Mouse (Mus musculus) hindbrain, embryonic 13.5 days (tissue): ENCODE data around the gene Atg4d. TPM values are rescaled to one million over a fixed set of nuclear protein-coding genes. Genes with fewer than 3 reads are reported as not detected.
"Not testable (repeated sequence)": the region's sequence is repeated elsewhere in the genome, so short reads cannot be mapped to it uniquely, and the experiment has no call there.

Experiments used
- ATAC-seq: fragments of 200-750 bp; cut with Nextera tagmentation; 2 replicates; pipeline ENCODE4 v1.8.0; 2017; ENCODE audit warnings: moderate TSS enrichment; ENCODE audit not compliant: low FRiP score
- H3K27ac ChIP-seq: fragments of 300-500 bp; sonication (generic); 2 replicates; pipeline ENCODE4 v1.5.1; 2015; ENCODE audit warnings: inconsistent platforms, mild to moderate bottlenecking, moderate library complexity
- H3K27me3 ChIP-seq: fragments of 300-500 bp; sonication (generic); 2 replicates; pipeline ENCODE4 v1.6.1; 2015; ENCODE audit warnings: mild to moderate bottlenecking, inconsistent platforms
- H3K36me3 ChIP-seq: fragments of 300-500 bp; sonication (generic); 2 replicates; pipeline ENCODE4 v1.6.1; 2015; ENCODE audit warnings: mild to moderate bottlenecking, inconsistent platforms
- H3K4me1 ChIP-seq: fragments of 300-500 bp; sonication (generic); replicated peaks from 2 replicates; pipeline ENCODE4 v1.6.1; 2015; ENCODE audit warnings: inconsistent platforms
- H3K4me2 ChIP-seq: fragments of 300-500 bp; sonication (generic); 2 replicates; pipeline ENCODE4 v1.6.1; 2015; ENCODE audit warnings: inconsistent platforms, mild to moderate bottlenecking, moderate library complexity
- H3K4me3 ChIP-seq: fragments of 300-500 bp; sonication (generic); 2 replicates; pipeline ENCODE4 v1.5.1; 2015; ENCODE audit warnings: mild to moderate bottlenecking, inconsistent platforms
- H3K9ac ChIP-seq: fragments of 300-500 bp; sonication (generic); 2 replicates; pipeline ENCODE4 v1.6.1; 2015; ENCODE audit warnings: mild to moderate bottlenecking, inconsistent platforms
- H3K9me3 ChIP-seq: fragments of 300-500 bp; sonication (generic); 2 replicates; pipeline ENCODE4 v1.6.1; 2016; ENCODE audit warnings: inconsistent platforms
- WGBS: fragments of 180-500 bp; shearing (Covaris S2); methylation state at CpG from one replicate; pipeline ENCODE4 v1.1.7; 2015; 5-methylcytosine and 5-hydroxymethylcytosine counted together
- polyA plus RNA-seq: library from polyadenylated mRNA; unstranded; fragments of >200 nt; fragmentation: Nextera tagmentation; extraction: Ambion mirVana; gene quantifications from 2 replicates; pipeline ENCODE4 v1.2.1, GENCODE M21; 2015

The Atg4d gene
- polyA plus RNA-seq, 1 experiment from 2014 or later, result 51.8 TPM

DNA sequence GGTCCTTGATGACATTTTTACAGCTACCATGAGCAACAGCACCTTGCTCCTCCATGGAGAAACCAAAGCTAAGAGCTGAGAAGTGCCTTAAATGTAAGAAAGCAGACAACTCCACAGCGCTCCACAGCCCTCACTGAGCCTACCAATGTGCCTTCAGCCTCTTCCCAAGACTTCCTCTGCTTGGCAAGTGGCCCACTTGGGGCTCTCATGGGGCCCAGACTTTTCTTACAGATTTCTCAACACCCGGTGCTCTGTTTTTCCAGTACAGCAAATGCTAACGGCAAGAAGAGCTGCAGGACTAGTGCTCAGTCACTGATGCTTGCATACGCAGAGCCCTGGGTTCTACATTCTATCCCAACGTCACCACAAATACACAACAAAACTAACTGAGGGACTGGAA is 12.7 kb downstream of the Atg4d start:
- Histone ChIP-seq H3K9me3 (no peaks in the 10 kb centered on the region), H3K4me1 (no peaks in the 10 kb centered on the region), H3K9ac (no peak overlapping the region), H3K36me3 (peaks cover 96% of the 10 kb centered on the region), H3K4me3 (no peak overlapping the region), H3K27me3 (no peaks in the 10 kb centered on the region), H3K27ac (no peak overlapping the region), H3K4me2 (no peak overlapping the region)
- ATAC-seq, result no peak
- 96% methylated on average over 5 of the region's 5 CpGs for WGBS

DNA sequence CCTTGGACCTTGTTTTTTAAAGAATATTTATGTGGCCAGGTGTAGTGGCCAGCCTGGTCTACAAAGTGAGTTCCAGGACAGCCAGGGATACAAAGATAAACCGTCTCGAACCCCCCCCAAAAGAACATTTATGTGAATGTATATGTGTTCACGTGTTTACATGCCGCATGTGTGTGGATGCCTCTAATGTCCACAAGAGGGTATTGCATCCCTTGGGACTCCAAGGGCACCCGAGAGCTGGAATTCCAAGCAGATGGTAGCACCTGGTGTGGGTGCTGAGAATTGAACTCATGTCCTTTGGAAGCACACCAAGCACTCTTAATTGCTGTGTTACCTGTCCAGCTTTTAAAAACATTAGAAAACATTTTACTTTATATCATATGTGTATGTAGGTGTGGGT is 18.5 kb downstream of the Atg4d start:
- Histone ChIP-seq H3K36me3 (peaks cover 65% of the 10 kb centered on the region), H3K9ac (no peak overlapping the region), H3K27ac (no peak overlapping the region), H3K4me2 (no peak overlapping the region), H3K9me3 (no peaks in the 10 kb centered on the region), H3K4me3 (no peak overlapping the region), H3K27me3 (no peaks in the 10 kb centered on the region), H3K4me1 (peaks cover 24% of the 10 kb centered on the region)
- WGBS, result 95% methylated on average over 5 of the region's 5 CpGs
- no peak for ATAC-seq

DNA sequence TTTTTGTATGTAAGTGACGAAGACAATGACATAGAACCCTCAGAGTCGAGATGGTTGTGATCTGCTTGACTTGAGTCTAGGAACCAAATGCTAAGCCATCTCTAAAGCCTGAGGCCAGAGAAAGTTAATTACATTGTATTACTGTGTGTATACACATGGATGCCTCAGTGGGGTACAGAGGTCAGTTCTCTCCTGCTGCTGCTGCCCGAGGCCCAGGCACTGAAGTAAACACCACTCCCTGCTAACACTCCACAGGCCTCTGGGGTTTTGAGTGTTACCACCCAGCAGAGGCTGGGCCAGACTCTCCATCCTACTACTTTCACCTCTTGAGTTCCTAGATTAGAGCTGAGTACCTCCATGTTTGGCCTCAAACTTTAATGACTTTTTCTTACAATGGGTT is 18.9 kb downstream of the Atg4d start:
- H3K4me1 ChIP-seq, result peaks cover 28% of the 10 kb centered on the region
- H3K27ac ChIP-seq, result no peak overlapping the region
- no peaks in the 10 kb centered on the region for H3K27me3 ChIP-seq
- H3K4me3 ChIP-seq, result no peak overlapping the region
- WGBS, result 76% methylated on average over 3 of the region's 3 CpGs
- no peak overlapping the region for H3K9ac ChIP-seq
- no peaks in the 10 kb centered on the region for H3K9me3 ChIP-seq
- H3K4me2 ChIP-seq, result no peak overlapping the region
- H3K36me3 ChIP-seq, result peaks cover 61% of the 10 kb centered on the region
- no peak for ATAC-seq

DNA sequence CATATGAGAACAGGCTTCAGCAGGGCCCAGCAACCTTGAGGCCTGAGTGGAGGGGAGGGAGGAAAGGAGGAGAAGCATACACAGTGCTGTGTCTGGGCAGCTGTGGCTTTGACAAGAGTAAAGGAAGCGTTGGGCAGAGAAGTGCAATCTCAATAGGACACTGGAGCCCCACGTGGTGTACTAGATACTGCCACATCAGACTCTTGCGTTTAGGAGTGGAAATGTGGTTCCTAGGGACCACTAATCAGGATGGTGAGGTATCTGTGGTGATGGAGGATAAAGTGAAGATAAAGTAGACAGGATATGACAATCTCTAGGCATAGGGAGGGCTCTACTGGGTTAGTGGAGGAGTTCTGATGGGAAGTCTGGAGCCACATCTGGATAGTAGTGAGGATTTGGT is 21.7 kb downstream of the Atg4d start:
- Histone ChIP-seq H3K27ac (0 out of 2 replicates have a peak overlapping the region, but pooled peaks have one; percentile 90), H3K9ac (peak overlapping the region; percentile 79), H3K4me1 (peaks cover 44% of the 10 kb centered on the region), H3K36me3 (peaks cover 34% of the 10 kb centered on the region), H3K9me3 (no peaks in the 10 kb centered on the region), H3K4me2 (peak overlapping the region; percentile 77), H3K4me3 (peak overlapping the region; percentile 68), H3K27me3 (no peaks in the 10 kb centered on the region)
- 71% methylated on average over 3 of the region's 3 CpGs for WGBS
- no peak for ATAC-seq

DNA sequence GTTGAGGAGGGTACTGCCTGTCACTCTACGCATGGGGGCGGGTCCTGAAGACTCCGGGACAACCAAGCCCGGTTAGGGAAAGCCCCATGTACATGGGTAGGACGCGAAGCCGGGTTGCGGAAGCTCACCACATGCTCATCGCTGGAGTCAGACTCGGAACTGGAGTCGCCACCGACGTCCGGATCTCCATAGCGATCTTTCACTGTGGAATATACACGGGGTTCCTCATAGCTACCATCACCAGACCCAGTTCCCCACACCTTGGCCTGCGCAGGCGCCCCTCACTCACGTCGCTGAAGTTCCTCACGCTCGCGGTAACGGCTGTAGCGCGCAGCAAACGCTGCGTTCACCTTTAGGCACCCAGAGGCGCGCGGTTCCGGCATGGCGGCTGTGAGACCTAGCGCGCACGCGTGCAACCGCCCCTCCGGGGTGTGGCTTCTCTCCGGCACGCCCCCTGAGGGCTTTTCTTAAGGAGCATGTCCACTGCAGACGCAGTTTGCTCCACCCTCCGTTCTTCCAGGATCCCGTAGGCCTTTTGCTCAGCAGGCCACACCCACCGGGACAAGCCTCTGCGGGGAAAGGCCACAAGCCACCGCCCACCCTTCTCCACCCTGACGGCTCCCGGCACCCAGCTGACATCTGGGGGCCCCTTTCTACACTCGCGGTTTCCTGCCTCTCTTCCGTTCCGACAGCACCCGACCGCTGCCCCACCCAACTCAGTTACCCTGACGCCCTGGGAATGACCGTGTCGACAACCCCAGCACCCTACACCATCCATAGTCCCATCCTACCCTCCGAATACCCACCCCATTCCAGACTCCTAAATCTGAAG is 22.7 kb downstream of the Atg4d start, which contains the start of gene Kri1:
Gene Kri1 (minus strand): TSS at position 399 of the 832 bp plus-strand sequence.
- 1% methylated on average over 59 of the region's 59 CpGs for WGBS
- no peaks in the 10 kb centered on the region for H3K9me3 ChIP-seq
- peak; percentile 81 for ATAC-seq

DNA sequence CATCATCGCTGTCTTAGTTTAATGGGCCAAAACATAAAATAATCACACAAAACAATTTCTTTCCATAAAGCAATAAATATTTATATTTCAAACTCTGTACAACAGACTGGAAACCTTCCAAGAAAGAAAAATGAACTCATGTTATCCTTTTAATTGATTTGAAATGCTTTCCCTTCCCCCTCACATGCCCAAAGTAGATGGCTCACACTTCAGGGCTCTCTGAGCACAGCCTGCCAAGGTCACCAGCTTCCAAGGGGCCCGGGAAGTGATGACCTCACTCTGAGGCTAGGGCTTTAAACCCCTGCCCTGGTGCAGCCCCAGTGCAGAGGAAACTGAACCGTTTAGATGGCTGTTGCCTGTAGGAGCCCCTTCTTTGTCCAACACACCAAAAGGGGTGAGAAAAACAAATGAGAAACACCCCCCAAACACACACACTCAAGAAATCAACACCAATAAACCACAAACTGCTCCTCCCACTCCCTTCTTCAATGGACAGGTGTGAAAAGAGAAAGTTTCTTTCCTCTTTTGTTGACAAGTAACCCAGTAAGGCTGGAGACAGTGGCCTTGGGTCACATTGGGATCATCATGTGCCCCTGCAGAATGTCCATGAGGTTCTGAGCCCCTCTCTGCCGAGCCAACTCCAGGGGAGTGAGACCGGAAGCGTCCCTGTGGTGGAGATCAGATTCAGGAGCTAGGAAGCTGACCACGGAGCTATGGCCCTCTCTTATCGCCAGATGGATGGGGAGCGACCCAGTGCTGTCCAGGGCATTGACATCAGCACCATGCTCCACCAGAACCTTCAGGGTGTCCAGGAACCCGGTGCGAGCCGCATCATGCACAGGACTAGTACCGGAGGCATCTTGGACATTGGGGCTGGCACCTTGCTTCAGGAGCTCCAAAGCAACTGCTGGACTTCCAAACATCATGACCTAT is 23.6 kb downstream of the Atg4d start:
- H3K4me1 ChIP-seq, result peaks cover 44% of the 10 kb centered on the region
- peaks cover 21% of the 10 kb centered on the region for H3K36me3 ChIP-seq
- no peaks in the 10 kb centered on the region for H3K27me3 ChIP-seq
- H3K9me3 ChIP-seq, result no peaks in the 10 kb centered on the region
- H3K9ac ChIP-seq, result peak overlapping the region; percentile 79; the same call in 1 of the 2 replicates
- 81% methylated on average over 13 of the region's 13 CpGs for WGBS
- peak overlapping the region; percentile 77 for H3K4me2 ChIP-seq
- no peak for ATAC-seq
- peak overlapping the region; percentile 68 for H3K4me3 ChIP-seq
- peak overlapping the region; percentile 90 for H3K27ac ChIP-seq

More for the DNA sequence above, 22.7 kb downstream of the Atg4d start, which contains the start of gene Kri1:
- Histone ChIP-seq H3K36me3 (peaks cover 25% of the 10 kb centered on the region), H3K4me3 (peak within 1 kb of the TSS; percentile 68), H3K27me3 (no peaks in the 10 kb centered on the region), H3K4me1 (peaks cover 44% of the 10 kb centered on the region), H3K4me2 (peak within 1 kb of the TSS; percentile 77), H3K27ac (peak within 1 kb of the TSS; percentile 90), H3K9ac (peak within 1 kb of the TSS; percentile 79)

DNA sequence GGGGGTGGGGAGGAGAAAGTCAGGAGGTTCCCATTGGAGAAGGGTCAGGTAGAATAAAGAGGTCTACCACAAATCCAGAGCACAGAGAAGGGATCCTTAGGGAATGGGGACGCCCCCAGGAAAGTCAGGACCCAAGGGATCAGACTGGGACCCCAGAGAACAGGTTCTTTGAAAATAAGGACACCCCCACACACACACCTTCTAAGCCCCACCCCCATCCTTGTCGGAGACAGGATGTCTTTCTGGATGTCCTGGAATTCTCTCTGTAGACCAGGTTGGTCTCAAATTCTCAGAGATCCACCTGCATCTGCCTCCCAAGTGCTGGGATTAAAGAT is 24.2 kb downstream of the Atg4d start:
- no peak for ATAC-seq
- peak overlapping the region; percentile 68 for H3K4me3 ChIP-seq
- peak overlapping the region; percentile 77 for H3K4me2 ChIP-seq
- no peaks in the 10 kb centered on the region for H3K9me3 ChIP-seq
- H3K4me1 ChIP-seq, result peaks cover 44% of the 10 kb centered on the region
- H3K27ac ChIP-seq, result 0 out of 2 replicates have a peak overlapping the region, but pooled peaks have one; percentile 90
- H3K36me3 ChIP-seq, result peaks cover 15% of the 10 kb centered on the region
- 90% methylated on average over 2 of the region's 2 CpGs for WGBS
- no peak overlapping the region for H3K9ac ChIP-seq
- no peaks in the 10 kb centered on the region for H3K27me3 ChIP-seq

DNA sequence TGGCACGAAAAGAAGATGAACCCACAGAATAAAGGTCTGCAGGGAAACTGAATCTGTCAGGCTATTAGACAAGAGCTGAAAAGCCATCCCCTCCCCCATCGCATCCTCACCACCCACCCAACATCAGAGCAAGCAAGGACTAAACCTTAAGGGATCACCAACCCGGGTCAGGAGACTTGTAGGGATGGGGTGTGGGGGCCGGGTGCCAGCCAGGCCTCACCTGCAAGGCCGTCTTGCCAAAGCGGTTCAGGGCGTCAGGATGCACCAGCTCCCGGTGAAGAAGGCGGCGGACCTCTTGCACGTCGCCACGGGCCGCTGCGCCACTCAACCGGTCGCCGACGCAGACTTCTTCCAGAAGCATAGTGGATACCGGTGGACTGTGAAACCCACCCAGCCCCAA is 25.5 kb downstream of the Atg4d start:
- peak overlapping the region; percentile 77 for H3K4me2 ChIP-seq
- H3K36me3 ChIP-seq, result 0 out of 2 replicates have a peak, but pooled peaks cover 3% of the 10 kb centered on the region
- H3K9me3 ChIP-seq, result no peaks in the 10 kb centered on the region
- H3K4me1 ChIP-seq, result peaks cover 38% of the 10 kb centered on the region
- H3K4me3 ChIP-seq, result peak overlapping the region; percentile 68
- peak overlapping the region; percentile 88 for H3K27ac ChIP-seq
- H3K27me3 ChIP-seq, result no peaks in the 10 kb centered on the region
- WGBS, result under 1% methylated on average over 20 of the region's 20 CpGs
- ATAC-seq, result no peak
- peak overlapping the region; percentile 86 for H3K9ac ChIP-seq

DNA sequence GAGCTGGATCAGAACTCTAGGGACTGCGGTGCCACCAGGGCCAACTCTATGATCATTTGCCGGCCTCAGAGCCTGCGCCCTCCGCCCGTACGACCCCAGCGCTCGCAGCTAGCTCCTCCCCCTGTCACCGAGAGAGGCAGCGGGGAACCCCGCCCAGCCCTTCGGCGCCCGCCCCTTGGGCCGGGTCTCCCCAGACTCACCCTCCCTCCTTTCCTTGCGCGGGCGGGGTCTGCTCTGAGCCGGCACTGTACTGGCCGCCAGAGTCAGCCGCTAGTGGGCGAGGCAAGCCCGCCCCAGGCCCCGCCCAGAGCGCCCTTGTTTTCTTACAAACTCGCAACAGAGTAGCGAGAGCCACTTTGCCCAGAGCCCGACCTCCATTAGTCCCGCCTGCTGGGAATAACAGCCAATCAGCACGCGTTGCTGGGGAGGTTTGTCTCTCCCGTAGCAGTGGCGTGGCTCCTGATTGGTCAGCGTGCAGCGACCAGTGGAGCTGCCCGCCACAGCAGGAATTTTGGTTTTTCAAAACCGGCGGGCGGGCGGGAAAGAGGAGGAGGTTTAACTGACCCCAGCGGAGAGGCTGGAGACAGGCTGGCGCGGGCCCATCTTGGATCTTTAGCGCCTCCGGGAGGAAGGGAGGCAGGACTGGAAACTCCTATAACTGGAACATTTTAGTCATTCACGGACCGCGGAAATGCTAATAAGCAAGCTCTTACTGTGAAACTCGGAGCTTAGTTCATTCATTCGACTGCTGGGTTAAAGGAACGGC is 26.1 kb downstream of the Atg4d start, which contains the start of gene Cdkn2d:
Gene Cdkn2d (minus strand): TSS at position 386 of the 766 bp plus-strand sequence.
- peaks cover 38% of the 10 kb centered on the region for H3K4me1 ChIP-seq
- under 1% methylated on average over 51 of the region's 51 CpGs for WGBS
- H3K4me2 ChIP-seq, result peak within 1 kb of the TSS; percentile 77
- no peaks in the 10 kb centered on the region for H3K9me3 ChIP-seq
- no peaks in the 10 kb centered on the region for H3K27me3 ChIP-seq
- H3K9ac ChIP-seq, result peak within 1 kb of the TSS; percentile 86
- H3K27ac ChIP-seq, result peak within 1 kb of the TSS; percentile 88
- peak; percentile 95 for ATAC-seq
- no peaks in the 10 kb centered on the region for H3K36me3 ChIP-seq
- peak within 1 kb of the TSS; percentile 68 for H3K4me3 ChIP-seq

DNA sequence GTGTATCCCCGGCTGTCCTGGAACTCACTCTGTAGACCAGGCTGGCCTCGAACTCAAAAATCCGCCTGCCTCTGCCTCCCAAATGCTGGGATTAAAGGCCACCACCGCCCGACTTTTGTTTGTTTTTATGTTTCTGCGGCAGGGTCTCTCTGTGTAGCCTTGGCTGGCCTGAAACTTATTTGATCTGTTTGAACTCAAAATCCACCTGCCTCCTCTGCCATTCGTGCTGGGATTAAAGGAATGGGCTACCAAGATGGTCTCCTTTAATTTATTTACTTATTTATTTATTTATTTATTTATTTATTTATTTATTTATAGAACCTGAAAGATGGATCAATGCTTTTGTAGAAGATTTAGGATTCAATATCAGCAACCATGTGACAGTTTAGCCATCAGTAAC is 26.8 kb downstream of the Atg4d start:
- Histone ChIP-seq H3K4me3 (peak overlapping the region; percentile 68), H3K4me2 (peak overlapping the region; percentile 77), H3K27ac (peak overlapping the region; percentile 60; the same call in 1 of the 2 replicates), H3K4me1 (peaks cover 31% of the 10 kb centered on the region)
- 19% methylated on average over 7 of the region's 7 CpGs for WGBS
- not testable (repeated sequence) for H3K9me3 ChIP-seq, H3K9ac ChIP-seq, H3K36me3 ChIP-seq, ATAC-seq, H3K27me3 ChIP-seq

DNA sequence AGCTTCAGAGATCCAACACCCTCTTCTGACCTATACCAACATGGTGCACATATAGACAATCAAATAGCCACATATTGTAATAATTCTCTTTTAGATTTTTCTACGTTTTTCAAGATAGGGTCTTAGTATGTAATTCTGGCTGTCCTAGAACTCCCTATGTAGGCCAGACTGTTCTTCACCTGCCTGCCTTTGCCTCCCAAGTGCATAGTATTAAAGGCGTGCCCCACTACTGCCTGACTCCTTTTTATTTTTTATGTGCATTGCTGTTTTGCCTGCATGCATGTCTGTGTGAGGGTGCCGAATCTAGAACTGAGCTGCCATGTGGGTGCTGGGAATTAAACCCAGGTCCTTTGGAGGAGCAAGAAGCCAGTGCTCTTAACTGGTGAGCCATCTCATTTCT is 27.2 kb downstream of the Atg4d start:
- Histone ChIP-seq H3K4me3 (no peak overlapping the region), H3K36me3 (no peaks in the 10 kb centered on the region), H3K27me3 (no peaks in the 10 kb centered on the region), H3K9ac (no peak overlapping the region), H3K27ac (no peak overlapping the region), H3K4me2 (no peak overlapping the region), H3K4me1 (peaks cover 27% of the 10 kb centered on the region), H3K9me3 (no peaks in the 10 kb centered on the region)
- whole genome bisulfite sequencing, result 93% methylated on average over 3 of the region's 3 CpGs
- no peak for ATAC-seq
